Mouse (Mus musculus): ENCODE measurements around the gene AI837181.

The AI837181 gene

DNA sequence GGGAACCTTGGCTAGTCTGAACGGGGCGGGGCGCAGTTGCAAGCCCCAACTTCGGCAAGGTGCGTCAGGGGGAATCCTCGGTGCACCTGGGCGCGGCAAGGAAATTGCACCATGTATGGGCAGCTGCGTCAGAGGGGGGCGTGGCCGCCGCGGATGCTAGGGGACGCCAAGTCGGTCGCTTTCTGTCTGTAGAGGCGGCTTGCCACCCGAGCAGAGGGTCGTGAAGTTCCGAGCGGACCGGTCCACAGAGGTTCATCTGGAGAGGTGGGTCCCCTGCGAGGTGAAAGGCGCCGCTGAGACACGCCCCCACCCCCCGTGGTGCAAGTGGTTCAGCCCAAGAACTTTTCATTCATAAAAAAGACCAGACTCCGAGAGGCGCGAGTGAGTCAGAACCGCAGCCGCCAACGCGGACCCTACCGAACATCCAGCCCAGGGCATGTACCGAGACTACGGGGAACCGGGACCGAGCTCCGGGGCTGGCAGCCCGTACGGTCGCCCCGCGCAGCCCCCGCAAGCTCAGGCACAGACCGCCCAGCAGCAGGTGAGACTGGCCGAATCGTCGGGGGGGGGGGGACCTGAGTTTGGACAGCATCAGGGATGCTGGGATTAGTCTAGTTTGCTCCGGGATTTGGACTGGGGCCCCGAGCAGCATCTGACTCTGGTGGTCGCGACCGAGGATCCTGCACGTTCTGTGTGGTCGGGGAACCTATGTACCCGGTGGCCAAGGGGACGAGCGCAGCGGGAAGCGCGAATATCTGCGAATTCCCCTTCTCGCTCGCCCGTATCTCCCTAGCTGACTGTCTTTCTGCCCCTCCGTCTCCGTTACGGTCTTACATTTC, 22.8 kb downstream of the AI837181 start, which contains the start of gene Fosl1:
TSS of gene Fosl1 (plus strand) at position 33 of the 839 bp plus-strand sequence.
- DNase-seq (ENCODE audit: low read depth, low spot score): peak; percentile 50

DNA sequence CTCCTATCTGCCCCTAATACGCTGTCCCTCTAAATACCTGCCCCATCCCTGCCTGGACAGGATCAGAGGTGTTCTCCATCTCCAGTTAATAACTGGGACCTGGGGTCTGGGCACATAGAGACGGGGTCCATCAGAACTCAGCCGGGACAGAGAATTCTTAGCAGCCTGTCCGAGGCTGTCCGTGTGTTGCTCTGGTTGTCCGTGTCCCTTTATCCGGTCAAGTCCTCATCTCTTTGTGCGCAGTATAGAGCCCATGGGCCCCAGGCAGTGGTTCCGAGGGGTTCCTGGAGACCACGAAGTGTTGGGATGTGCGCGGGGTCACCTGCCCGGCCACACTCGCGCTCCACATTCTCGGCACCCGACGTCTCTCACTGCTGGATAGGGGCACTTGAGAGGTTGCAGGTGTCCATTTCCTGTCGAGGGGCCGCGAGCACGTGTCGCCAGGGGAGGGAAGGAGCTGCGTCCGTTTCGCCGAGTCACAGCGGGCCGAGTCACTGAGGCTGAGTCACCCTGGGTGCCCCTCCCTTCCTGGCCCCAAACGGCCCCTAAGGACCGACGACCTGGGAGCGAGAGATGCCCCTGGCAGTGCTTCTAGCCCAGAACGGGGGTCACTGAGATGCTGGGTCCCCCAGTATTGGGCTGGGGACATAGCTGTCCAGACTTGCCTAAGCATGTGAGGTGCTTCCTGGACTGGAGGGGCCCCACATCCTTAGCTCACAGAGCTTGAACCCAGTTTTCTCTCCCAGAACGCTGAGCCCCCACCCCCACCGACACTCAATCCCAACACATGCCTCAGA, 23.6 kb downstream of the AI837181 start:
- no peak for DNase-seq (ENCODE audit: low read depth, low spot score)

DNA sequence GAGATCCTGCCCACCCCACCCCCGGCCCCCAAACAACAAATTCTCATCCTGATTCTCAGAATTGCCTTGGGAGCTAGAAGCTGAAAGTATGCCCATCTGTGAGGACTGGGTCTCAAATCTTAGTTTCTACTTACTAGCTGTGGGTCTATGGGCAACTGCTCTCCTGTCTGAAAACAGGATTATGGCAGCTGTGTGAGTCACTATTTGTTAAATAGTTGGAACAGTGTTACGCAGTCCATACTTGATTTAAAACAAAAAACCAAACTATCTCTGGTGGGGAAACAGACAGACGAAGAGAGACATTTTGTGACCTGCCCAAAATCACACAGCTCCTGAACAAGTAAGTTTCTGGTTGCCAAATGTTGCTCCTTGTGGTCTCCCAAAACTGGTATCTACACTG, 24.7 kb downstream of the AI837181 start:
- no peak for DNase-seq (ENCODE audit: low read depth, low spot score)

DNA sequence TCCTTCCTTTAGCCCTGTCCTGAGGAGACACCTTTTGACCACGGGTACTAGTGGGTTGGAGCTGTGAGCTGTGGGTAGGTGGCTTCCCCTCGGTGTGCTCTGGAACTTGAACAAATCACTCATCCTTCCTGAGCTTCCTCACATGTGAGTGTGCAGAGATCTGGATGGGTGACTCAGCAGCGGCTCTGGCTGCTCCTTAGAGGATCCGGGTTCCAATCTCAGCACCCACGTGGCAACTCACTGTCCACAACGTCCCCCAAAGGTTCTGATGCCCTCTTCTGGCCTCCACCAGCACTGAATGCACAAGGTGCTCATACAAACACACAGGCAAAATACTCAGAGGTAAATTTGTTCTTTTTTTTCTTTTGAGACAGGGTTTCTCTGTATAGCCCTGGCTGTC, 26.8 kb downstream of the AI837181 start:
- DNase-seq (ENCODE audit: low read depth, low spot score): no peak

DNA sequence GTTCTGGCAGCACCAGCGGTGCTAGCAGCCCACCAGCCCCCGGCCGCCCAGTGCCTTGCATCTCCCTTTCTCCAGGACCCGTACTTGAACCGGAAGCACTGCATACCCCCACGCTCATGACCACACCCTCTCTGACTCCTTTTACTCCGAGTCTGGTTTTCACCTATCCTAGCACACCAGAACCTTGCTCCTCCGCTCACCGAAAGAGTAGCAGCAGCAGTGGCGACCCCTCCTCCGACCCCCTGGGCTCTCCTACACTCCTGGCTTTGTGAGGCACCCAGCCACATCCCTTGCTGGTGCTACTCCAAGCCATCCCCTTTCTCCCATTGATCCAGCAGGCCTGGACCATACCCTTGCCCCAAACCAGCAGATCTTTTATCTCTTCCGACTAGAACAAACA, 30.1 kb downstream of the AI837181 start:
- no peak for DNase-seq (ENCODE audit: low read depth, low spot score)

DNA sequence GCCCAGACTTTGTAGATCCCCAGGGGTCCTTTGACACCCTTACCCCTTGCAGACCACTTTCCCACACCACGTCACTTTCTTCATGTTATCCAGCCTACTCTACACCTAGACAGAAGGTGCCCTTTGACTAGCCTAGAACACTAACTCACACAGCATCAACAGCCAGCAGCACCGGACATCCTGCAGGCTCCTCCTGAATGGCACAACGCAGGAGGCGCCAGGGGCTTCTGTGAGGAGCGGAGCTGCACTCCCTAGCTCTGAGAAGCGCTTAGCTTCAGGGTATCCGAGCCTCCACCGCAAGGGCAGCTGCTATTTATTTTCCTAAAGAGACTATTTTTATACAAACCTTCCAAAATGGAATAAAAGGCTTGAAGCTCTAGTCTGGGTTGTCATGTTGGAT, 30.6 kb downstream of the AI837181 start:
- DNase-seq (ENCODE audit: low read depth, low spot score): no peak

DNA sequence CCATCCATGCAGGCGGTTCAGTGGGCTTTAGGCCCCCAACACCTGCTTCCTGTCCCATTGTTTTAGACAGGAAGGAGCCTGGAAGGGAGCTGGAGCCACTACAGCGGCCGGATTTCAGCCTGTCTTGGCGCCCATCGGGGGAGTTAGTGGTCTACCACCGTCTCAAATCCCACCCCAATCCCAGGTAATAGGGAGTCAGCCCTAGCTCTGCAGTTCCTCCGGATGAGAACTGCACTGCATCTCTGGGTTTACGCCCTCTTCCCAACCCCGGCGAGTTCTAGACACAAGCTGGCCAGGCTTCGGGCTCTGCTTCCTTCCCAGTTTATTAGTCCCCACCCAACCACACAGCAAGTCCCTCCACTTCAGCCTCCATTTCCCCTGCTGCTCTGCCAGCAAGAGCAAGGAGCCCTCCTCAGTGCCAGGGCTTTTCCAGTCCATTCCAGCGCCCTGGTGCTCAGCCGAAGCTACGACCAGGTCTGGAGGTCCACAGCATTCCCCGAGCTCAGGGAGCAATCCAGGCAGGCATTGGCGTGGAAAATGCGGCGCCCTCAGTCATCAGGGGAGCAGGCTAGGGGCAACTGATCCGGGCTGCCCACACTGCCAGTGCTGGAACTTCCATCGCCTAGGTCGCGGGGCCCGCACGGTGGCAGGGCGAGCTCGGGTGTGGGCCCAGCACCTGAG, 31.4 kb downstream of the AI837181 start:
- no peak for DNase-seq (ENCODE audit: low read depth, low spot score)

DNA sequence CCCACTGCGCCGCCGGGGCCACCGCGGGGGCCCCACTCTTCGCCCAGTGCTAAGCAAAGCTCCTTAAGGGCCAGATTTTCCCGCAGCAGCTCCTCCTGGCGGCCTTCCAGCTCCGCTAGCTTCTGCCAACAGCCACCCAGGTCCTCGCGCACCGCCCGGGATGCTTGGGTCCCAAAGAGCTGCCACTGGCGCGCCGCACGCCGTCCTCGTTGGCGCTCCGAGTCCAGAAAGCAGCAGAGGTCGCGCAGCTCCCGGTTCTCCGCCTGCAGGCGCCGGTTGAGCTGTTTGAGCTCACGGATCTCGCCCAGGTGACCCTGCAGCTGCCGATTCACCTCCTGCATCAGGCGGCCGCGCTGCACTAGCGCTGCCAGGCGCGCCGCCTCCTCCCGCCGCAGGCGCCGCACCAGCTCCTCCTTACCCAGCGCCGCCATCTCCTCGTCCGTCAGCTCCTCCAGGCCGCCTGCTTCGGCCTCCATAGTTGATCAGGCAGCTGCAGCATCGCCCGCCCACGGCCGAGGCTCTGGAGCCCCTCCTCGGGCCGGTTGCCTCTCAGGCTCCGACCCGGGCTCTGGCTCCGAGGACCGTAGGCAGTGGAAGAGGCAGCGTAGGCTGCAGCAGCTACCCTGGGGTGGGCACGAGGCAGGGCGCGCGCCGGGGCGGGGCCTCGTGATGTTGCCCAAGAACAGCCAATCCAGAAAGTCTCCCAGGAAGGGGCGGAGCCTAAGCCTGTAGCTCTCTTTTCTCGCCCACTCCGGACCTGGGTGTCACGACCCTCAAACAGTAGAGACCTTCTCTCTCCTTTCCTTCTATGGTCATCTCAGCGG, 32.2 kb downstream of the AI837181 start:
- peak; percentile 85 for DNase-seq (ENCODE audit: low read depth, low spot score)

DNA sequence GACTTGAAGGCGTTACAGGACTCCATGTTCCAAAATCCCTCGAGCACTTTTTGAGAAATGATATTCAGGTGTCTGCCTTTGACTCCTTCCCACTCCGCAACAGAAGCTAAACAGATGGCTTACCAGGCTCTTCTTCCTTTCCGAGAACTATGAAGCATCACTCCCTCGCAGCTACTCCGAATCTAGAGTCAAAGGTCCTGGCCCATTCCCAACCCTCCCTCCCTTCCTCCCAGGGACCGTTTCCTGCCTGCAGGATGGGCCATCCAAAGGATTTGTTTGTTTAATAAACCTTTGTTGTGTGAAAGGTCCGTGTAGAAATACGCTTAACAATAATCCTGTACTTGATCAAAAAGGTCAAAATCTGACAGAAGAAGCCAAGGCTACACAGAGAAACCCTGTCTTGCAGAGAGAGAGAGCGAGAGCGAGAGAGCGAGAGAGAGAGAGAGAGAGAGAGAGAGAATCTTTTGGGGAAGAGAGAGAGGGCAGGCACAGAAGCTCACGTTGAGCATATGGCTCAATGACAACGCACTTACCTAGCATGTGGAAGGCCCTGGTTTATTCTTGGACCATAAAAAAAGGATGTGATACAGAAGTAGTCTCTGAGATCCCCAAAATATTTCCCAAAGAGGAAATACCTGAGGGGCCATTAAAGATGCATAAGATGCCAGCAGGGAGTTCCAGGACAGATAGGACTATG, 33.0 kb downstream of the AI837181 start, which contains the start of gene Ccdc85b:
TSS of gene Ccdc85b (minus strand) at position 149 of the 697 bp plus-strand sequence.
- DNase-seq (ENCODE audit: low read depth, low spot score): no peak

DNA sequence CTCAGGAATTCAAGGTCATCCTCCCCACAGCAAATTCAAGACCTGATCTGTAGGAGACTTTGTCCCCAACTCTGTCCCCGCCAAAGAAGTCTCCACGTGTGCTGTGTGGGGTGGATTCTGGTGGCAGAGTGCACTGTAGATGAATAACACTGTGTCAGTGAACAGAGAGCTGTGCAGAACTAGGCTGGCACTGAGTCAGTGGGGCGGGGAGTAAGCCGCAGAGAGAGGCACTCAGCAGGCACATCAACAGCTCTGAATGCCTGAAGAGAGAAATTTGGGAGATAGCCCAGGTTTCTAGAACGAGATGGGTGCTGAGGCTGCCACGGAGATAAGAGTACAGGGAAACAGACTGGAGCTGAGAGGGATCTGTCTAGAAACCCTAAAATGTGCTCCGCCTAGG, 34.1 kb downstream of the AI837181 start:
- DNase-seq (ENCODE audit: low read depth, low spot score): no peak

DNA sequence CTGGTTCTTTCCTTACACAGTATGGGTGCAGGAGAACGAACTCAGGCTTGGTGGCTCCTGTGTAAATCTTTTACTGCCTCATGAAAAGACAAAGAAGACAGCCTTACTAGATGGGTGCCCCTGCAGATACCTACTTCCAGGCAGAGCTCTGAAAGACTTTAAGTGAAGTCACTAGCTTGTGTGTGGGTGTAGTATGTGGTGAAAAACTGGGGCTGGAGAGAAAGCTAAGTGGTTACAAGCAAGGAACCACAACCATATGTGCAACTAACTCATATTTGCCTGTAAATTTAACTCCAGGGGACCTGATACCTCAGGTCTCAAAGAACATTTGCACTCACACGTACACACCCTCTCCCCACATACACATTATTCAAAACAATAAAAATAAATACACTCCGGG, 35.0 kb downstream of the AI837181 start:
- DNase-seq (ENCODE audit: low read depth, low spot score): no peak

DNA sequence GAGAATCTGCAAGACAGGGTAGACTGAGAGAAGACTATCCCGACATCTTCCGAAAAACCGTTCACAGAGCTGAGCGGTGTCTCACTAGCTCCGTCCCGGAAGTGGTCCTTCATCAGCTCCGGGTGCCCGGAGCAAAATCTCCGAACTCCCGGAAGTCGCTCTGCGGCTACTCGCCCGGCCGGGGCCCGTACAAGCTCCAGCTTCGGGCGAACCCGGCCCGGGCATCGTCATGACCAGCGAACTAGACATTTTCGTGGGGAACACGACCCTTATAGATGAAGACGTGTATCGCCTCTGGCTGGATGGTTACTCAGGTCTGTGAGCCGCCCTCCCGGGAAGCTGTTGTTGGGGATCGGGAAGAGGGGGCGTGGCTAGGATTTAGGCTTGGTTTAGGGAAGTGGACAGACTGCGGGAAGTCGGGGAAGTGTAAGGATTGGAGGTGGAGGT, 35.5 kb downstream of the AI837181 start, which contains the start of gene Fibp:
TSS of gene Fibp (plus strand) at position 151 of the 447 bp plus-strand sequence.
- peak; percentile 58 for DNase-seq (ENCODE audit: low read depth, low spot score)

DNA sequence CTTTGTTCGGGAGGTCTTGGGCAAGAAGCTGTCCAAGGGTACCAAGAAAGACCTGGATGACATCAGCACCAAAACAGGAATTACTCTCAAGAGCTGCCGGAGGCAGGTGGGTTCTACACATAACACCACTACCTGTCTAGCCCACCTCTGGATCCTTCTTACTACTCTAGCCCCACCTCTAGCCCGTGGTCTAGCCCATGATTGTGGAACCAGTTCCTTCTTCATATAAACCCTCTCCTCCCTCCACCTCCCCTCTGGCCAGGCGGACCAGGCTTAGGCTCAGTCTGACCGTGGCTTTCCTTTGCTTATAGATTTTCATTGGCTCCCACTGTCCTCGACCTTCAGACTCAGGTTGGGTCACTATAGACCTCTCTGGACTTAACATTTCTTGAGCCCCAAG, 36.5 kb downstream of the AI837181 start:
- no peak for DNase-seq (ENCODE audit: low read depth, low spot score)

DNA sequence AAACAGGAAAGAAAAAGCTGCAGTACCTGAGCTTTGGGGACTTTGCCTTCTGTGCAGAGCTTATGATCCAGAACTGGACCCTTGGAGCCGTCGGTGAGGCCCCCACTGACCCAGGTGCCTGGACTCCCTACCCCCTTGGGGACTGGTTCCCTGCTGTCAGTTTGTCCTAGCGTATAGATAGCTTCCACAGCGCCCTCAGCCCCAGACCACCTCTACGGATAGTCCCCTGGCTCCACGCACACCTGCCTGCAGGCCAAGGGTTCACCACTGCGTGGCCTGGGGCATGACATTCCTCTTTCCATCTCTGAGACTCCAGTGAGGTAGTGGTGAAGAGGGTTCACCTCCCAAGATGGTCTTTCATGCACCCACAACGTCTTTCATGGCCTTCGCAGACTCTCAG, 38.3 kb downstream of the AI837181 start:
- no peak for DNase-seq (ENCODE audit: low read depth, low spot score)

DNA sequence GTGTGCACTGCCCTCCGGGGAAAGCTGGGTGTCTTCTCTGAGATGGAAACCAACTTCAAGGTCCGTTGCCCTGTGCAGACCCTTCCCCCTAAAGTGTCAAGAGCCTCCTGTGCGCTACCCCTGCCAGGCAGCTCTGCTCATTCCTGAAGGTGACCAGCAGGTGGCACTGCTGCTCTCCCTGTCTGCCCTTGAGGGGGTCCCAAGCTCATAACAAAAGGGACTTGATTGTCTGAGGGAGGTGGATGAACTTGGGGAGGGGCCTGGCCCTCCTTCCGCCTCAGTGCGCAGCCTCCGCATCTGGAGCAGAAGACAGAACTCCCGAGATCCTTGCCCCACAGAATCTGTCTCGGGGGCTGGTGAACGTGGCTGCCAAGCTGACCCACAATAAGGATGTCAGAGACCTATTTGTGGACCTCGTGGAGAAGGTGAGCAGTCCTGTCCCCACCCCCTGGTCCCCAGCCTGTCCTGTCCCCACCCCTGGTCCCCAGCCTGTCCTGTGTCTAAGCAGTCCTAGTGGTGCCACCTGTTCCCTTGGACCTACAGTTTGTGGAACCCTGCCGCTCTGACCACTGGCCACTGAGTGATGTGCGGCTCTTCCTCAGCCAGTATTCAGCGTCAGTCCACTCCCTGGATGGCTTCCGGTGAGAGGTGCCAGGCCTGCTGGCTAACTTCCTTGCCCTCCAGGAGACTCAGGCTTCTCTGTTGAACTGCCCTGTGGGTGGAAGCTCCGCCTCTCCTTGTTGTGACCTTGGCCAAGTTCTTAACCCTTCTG, 39.0 kb downstream of the AI837181 start:
- DNase-seq (ENCODE audit: low read depth, low spot score): peak; percentile 75

DNA sequence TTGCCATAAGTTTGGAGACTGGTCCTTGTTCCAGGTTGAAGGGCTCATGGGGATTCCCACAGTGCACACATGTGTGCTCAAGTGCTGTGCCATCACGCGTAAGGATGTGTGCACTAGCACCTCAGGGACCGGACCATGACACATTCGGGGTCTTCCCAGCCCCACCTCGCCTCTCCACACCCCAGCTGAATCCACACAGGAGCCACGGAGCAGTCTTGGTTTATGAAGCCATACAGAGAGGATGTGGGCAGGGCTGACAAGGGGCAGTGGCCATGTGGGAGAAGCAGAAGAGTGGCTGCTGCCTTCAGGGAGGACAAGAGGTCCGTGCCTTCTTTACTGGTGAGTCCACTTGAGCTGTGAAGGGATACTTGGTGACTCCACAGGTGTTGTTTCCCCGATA, 40.1 kb downstream of the AI837181 start:
- no peak for DNase-seq (ENCODE audit: low read depth, low spot score)

DNA sequence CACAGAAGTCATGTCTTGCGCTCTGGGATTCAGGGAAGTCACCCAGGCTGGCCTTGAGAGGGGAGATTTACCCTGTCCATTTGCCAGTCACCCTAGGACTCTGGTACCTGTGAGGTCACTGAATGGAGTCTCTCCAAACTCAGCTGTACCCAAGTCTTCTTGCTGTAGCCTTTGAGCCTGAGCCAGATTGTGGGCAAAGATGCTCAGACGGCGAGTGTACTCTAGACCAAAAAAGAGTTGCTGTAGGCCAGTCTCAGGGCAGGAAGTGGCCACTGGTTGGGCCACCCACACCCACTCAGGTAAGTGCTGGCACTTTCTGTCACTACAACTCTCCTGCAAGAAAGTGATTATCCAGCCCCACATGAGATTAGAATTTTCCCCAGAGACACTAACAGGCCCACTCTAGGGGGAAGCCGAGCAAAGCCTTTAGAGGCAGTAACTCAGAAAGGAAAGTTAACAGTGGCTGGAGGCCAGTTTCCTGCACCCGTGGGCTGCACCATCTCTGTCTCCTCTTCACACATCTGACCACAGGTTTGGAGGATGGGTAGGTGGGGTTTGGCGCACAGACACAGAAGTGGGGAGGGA, 42.1 kb downstream of the AI837181 start:
- DNase-seq (ENCODE audit: low read depth, low spot score): no peak

DNA sequence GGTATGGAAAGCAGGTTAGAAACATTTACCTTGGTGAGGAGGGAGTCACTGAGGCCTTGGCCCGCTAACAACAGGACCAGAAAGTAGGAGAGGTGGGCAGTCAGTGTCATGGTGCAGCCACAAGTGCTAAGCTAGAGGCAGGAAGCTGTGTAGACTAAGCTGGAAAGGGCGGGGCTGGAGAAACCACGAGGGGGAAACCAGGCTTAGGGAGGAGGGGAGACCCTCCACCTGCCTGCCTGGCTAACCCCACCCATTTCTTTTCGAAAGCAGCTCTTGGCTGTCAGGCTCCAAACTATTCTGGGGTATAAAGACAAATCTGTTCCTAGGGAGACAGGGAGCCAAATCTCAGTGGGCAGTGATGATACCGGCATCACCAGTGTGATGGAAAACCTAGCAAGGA, 43.4 kb downstream of the AI837181 start, which contains the start of gene Ctsw:
TSS of gene Ctsw (minus strand) at position 134 of the 400 bp plus-strand sequence.
- no peak for DNase-seq (ENCODE audit: low read depth, low spot score)

DNA sequence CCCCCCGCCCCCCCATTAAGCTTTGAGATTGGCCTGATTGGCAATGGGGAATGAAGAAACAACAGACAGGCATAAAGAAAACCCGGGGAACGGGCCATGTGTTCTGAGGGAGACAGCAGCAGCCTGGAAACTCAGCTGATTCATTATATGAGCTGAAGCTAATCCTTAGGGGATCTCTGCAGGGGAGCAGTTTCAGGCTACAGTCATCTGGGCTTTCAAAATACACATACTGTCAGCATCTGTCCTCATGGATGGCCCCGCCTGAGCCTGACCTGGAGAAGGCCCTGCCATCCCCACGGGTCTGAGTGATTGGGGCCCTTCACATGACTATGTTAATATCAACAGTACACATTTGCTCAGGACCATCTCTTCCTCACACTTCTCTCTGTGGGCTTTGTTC, 46.9 kb downstream of the AI837181 start:
- no peak for DNase-seq (ENCODE audit: low read depth, low spot score)

All from WW6 (cell line).